Mouse (Mus musculus): ENCODE results near the gene Dock4. TPM values are rescaled to one million over a fixed set of nuclear protein-coding genes. Genes with fewer than 3 reads are reported as not detected.

Gene Dock4
- polyA plus RNA-seq, 1 experiment = 2.6 TPM

- Histone ChIP-seq H3K27ac (ENCODE audit: control insufficient read depth, insufficient read depth, low read depth, low read length, poor library complexity) (no peak overlapping the region), H3K4me1 (ENCODE audit: control insufficient read depth, insufficient read depth, low read length) (no peaks in the 10 kb centered on the region), H3K4me3 (replicated peaks; ENCODE audit: control insufficient read depth, low read depth, low read length) (no peak overlapping the region)
- WGBS = 72% methylated on average over 8 of the region's 8 CpGs
- TF ChIP-seq POLR2A (IDR thresholded peaks at IDR 0.05; ENCODE audit: borderline replicate concordance, control insufficient read depth, low read depth, low read length) = no peak
- no peak for TF ChIP-seq CTCF (IDR thresholded peaks at IDR 0.05; ENCODE audit: control insufficient read depth, insufficient read depth, low read length)
Observed at GRCm38 (mm10) chr12:40508416-40508815, 62.7 kb downstream of the Dock4 start.

- Histone ChIP-seq H3K4me3 (replicated peaks; ENCODE audit: control insufficient read depth, low read depth, low read length) (no peak overlapping the region), H3K27ac (ENCODE audit: control insufficient read depth, insufficient read depth, low read depth, low read length, poor library complexity) (no peak overlapping the region), H3K4me1 (ENCODE audit: control insufficient read depth, insufficient read depth, low read length) (no peaks in the 10 kb centered on the region)
- TF ChIP-seq POLR2A (IDR thresholded peaks at IDR 0.05; ENCODE audit: borderline replicate concordance, control insufficient read depth, low read depth, low read length) (no peak), CTCF (IDR thresholded peaks at IDR 0.05; ENCODE audit: control insufficient read depth, insufficient read depth, low read length) (no peak)
- WGBS = 80% methylated on average over 8 of the region's 8 CpGs
Observed at GRCm38 (mm10) chr12:40511643-40512369, 66.1 kb downstream of the Dock4 start.

- WGBS = 89% methylated on average over 2 of the region's 2 CpGs
Observed at GRCm38 (mm10) chr12:40512370-40512693, 66.6 kb downstream of the Dock4 start.

GRCm38 (mm10) chr12:40512994-40513393 is 67.2 kb downstream of the Dock4 start:
- 85% methylated on average over 7 of the region's 7 CpGs for WGBS
- H3K4me3 ChIP-seq (replicated peaks; ENCODE audit: control insufficient read depth, low read depth, low read length) = no peak overlapping the region
- H3K4me1 ChIP-seq (ENCODE audit: control insufficient read depth, insufficient read depth, low read length) = no peaks in the 10 kb centered on the region
- no peak for TF ChIP-seq POLR2A (IDR thresholded peaks at IDR 0.05; ENCODE audit: borderline replicate concordance, control insufficient read depth, low read depth, low read length)
- no peak for TF ChIP-seq CTCF (IDR thresholded peaks at IDR 0.05; ENCODE audit: control insufficient read depth, insufficient read depth, low read length)
- no peak overlapping the region for H3K27ac ChIP-seq (ENCODE audit: control insufficient read depth, insufficient read depth, low read depth, low read length, poor library complexity)

More at GRCm38 (mm10) chr12:40512370-40512693, 66.6 kb downstream of the Dock4 start:
- H3K4me1 ChIP-seq (ENCODE audit: control insufficient read depth, insufficient read depth, low read length) = no peaks in the 10 kb centered on the region
- no peak overlapping the region for H3K27ac ChIP-seq (ENCODE audit: control insufficient read depth, insufficient read depth, low read depth, low read length, poor library complexity)
- no peak for TF ChIP-seq CTCF (IDR thresholded peaks at IDR 0.05; ENCODE audit: control insufficient read depth, insufficient read depth, low read length)
- no peak for TF ChIP-seq POLR2A (IDR thresholded peaks at IDR 0.05; ENCODE audit: borderline replicate concordance, control insufficient read depth, low read depth, low read length)
- H3K4me3 ChIP-seq (replicated peaks; ENCODE audit: control insufficient read depth, low read depth, low read length) = no peak overlapping the region

- 79% methylated on average over 6 of the region's 6 CpGs for WGBS
- Histone ChIP-seq H3K27ac (ENCODE audit: control insufficient read depth, insufficient read depth, low read depth, low read length, poor library complexity) (no peak overlapping the region), H3K4me1 (ENCODE audit: control insufficient read depth, insufficient read depth, low read length) (no peaks in the 10 kb centered on the region), H3K4me3 (replicated peaks; ENCODE audit: control insufficient read depth, low read depth, low read length) (no peak overlapping the region)
- TF ChIP-seq CTCF (IDR thresholded peaks at IDR 0.05; ENCODE audit: control insufficient read depth, insufficient read depth, low read length) (no peak), POLR2A (IDR thresholded peaks at IDR 0.05; ENCODE audit: borderline replicate concordance, control insufficient read depth, low read depth, low read length) (no peak)
Observed at GRCm38 (mm10) chr12:40514021-40514420, 68.3 kb downstream of the Dock4 start.

GRCm38 (mm10) chr12:40522468-40522867 is 76.7 kb downstream of the Dock4 start:
- Histone ChIP-seq H3K4me1 (ENCODE audit: control insufficient read depth, insufficient read depth, low read length) (no peaks in the 10 kb centered on the region; the same call in 1 of the 2 replicates), H3K4me3 (replicated peaks; ENCODE audit: control insufficient read depth, low read depth, low read length) (no peak overlapping the region), H3K27ac (ENCODE audit: control insufficient read depth, insufficient read depth, low read depth, low read length, poor library complexity) (no peak overlapping the region)
- TF ChIP-seq POLR2A (IDR thresholded peaks at IDR 0.05; ENCODE audit: borderline replicate concordance, control insufficient read depth, low read depth, low read length) (no peak), CTCF (IDR thresholded peaks at IDR 0.05; ENCODE audit: control insufficient read depth, insufficient read depth, low read length) (no peak)
- 43% methylated on average over 4 of the region's 4 CpGs for WGBS

GRCm38 (mm10) chr12:40523020-40523419 is 77.3 kb downstream of the Dock4 start:
- TF ChIP-seq POLR2A (IDR thresholded peaks at IDR 0.05; ENCODE audit: borderline replicate concordance, control insufficient read depth, low read depth, low read length) (no peak), CTCF (IDR thresholded peaks at IDR 0.05; ENCODE audit: control insufficient read depth, insufficient read depth, low read length) (no peak)
- no peak overlapping the region for H3K27ac ChIP-seq (ENCODE audit: control insufficient read depth, insufficient read depth, low read depth, low read length, poor library complexity)
- H3K4me1 ChIP-seq (ENCODE audit: control insufficient read depth, insufficient read depth, low read length) = no peaks in the 10 kb centered on the region; the same call in 1 of the 2 replicates
- no peak overlapping the region for H3K4me3 ChIP-seq (replicated peaks; ENCODE audit: control insufficient read depth, low read depth, low read length)
- WGBS = 81% methylated on average over 4 of the region's 4 CpGs

GRCm38 (mm10) chr12:40525045-40525444 is 79.3 kb downstream of the Dock4 start:
- H3K4me1 ChIP-seq (ENCODE audit: control insufficient read depth, insufficient read depth, low read length) = no peaks in the 10 kb centered on the region; the same call in 1 of the 2 replicates
- H3K4me3 ChIP-seq (replicated peaks; ENCODE audit: control insufficient read depth, low read depth, low read length) = no peak overlapping the region
- H3K27ac ChIP-seq (ENCODE audit: control insufficient read depth, insufficient read depth, low read depth, low read length, poor library complexity) = no peak overlapping the region
- 77% methylated on average over 3 of the region's 3 CpGs for WGBS
- TF ChIP-seq CTCF (IDR thresholded peaks at IDR 0.05; ENCODE audit: control insufficient read depth, insufficient read depth, low read length) (no peak), POLR2A (IDR thresholded peaks at IDR 0.05; ENCODE audit: borderline replicate concordance, control insufficient read depth, low read depth, low read length) (no peak)

Measured in bone marrow, adult 2 months (tissue).